Mouse (Mus musculus) granulocyte monocyte progenitor cell, adult 5-6 weeks (primary cell): Measurements from ENCODE around the gene Btn2a2. TPM values are rescaled to one million over a fixed set of nuclear protein-coding genes. Genes with fewer than 3 reads are reported as not detected.

Source experiments
- ATAC-seq: replicated peaks from 2 replicates; pipeline ENCODE4 v1.8.0; 2016; ENCODE audit warnings: mild to moderate bottlenecking, moderate TSS enrichment, inconsistent platforms; ENCODE audit not compliant: poor library complexity, severe bottlenecking
- total RNA-seq, 2 experiments: library from RNA; stranded (forward) in 1 of 2; stranded (reverse) in 1 of 2; fragments of 200-712, 200-1000 nt in 1 of 2; fragments of >200 nt in 1 of 2; fragmentation: Nextera tagmentation in 1 of 2; gene quantifications; 2 replicates each; pipeline ENCODE4 v1.2.3; 2014 to 2017

Btn2a2 gene
- total RNA-seq (2014; fragmentation: Nextera tagmentation) (not detected in 2 replicates), total RNA-seq (2017) (not detected in 2 replicates)

DNA sequence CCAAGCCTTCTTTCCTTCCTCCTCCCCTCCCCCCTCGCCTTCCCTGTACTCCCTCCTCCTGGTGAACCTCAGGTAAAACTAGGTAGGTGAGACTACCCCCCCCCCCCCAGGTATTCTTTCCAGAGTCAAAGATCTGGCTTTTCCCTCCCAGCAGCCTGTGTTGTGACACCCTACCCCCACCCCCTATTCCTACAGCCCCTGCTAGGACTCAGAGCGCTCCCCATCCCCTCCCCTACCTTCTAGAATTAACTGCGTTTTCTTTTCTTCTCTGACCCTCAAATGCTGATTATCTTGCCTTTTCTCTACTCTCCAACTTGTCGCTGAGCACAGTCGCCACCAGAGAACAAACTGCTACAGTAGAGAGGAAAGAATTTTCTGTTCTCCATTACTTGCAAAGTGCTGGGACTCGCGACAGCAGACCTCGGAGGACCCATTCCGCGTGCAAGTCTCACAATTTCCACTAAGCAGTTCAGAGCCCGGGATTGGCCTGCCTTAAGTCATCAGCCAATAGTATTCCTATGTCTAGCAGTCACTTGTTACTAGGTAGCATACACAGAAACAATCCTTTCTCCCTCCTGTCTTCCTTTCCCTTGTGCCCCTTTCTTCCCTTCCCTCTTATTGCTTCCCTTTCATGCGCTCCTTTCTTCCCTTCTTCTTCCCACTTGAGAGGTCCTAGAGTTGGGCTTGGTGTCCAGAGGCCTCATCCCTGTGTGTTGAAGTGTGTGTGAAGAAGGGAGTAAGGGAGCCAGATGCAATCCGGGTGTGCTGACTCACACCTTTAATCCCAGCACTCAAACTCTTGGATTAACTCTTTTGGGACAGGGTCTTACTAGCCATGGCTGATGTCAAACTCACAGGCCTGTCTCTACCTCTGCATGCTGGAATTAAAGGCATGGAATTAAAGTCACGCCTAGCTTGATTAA is at the start of gene Btn2a2:
Gene Btn2a2 (minus strand): TSS at position 458 of the 923 bp plus-strand sequence.
- ATAC-seq: peak; percentile 97

DNA sequence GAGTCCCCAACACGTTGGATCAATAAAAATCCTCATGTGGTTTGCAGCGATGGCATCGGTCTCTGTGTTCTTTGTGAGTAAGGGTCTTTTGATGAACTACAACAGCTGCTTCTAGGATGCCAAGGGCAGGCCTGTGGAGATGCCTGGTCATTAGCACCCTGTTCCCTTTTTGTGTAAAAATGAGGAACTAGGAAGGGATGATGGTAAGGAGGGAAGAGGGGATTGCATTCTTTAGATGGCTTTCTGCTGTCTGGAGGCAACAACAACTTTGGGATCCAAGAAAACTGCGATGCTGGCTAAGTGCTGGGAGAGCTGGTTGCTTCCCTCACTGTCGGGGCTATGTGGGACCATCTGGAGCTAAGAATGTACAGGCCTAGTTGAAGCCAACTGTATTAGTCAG is 49.6 kb upstream of the Btn2a2 start:
- peak; percentile 28 for ATAC-seq

DNA sequence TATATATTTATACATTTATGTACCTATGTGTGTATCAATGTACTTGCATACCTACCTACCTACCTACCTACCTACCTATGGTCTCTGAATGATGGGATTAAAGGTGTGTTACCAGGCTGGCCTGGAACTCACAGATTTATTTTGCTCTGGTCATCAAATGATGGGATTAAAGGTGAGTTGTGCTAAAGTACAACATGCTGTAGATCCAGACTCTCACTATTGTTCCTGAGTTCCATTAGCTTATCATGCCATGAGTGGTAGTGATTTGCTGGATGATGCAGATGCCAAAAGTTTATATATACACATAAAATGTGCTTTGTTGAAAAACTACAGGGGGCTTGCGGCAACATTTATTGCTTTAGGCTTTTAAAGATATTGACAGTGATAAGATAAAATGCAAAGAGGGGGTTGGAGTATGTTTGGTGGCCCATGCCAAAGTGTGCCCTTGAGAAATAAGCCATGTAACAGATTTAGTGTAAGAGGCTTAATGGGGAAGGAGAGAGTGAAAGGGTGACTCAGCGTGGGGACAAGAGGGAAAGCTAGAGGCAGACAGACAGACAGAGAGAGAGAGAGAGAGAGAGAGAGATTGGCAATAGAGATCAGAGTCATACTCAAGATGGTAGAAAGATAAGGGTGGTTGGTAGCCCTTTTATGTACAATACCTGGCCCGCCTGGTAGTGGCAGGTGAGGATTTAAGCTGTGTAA is 48.5 kb upstream of the Btn2a2 start:
- ATAC-seq: no peak

DNA sequence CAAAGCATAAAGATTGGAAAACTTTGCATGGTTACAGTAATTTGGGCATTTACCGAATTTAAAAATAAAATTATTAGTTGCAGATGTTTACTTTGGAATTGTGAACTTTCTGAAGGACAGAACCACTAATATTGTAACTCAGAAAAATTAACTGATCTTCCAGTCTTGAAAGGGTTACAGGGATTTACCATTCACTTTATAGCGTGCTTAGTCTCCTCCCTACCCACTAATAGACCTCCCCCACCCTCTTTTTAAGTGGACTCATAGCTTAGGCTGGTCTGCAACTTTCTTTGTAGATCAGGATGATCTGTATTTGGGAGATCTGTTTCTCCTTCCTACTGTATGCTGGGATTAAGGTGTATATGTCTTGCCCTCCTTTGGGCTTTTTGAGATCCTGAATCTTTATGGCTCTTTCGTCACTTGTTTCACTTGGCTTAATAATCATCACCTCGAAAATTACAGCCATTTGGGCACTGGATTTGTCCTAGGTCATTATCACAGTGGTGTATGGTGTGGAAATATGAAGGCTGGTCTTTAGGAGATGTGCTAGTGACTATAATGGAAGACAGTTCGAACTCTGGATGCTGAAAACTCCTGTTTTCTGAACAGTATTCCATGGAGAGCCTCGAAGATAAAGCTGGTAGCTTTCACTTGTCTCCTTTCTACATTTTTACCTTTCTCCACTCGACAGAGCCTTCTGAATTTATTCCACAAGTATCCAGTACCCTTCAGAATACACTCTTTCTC is 47.6 kb upstream of the Btn2a2 start:
- ATAC-seq: no peak

DNA sequence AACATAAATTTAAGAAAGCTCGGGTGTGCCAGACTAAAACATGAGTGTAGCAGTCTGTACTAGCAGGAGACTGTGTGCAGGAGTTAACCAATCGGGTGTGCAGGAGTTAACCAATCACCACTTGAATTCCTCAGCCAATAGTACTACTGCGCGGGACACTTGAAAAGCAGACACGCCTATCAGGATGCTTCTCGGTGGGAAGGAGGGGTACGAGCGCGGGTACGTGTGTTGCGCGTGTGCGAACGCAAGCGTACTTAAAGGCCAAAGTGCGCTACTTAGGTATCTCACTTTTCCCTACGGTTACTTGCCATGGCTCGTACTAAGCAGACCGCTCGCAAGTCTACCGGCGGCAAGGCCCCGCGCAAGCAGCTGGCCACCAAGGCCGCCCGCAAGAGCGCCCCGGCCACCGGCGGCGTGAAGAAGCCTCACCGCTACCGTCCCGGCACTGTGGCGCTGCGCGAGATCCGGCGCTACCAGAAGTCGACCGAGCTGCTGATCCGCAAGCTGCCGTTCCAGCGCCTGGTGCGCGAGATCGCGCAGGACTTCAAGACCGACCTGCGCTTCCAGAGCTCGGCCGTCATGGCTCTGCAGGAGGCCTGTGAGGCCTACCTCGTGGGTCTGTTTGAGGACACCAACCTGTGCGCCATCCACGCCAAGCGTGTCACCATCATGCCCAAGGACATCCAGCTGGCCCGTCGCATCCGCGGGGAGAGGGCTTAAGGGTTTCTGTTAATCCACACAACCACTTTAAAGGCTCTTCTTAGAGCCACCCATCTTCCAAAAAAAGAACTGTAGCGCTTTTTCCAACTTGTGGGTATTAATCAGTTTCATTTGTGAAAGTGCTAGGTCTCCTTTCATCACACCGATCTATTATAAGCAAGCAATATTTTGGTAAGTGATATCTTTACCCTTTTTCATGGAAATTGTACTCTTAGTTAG is 46.7 kb upstream of the Btn2a2 start, which contains the start of gene Hist1h3g:
Gene Hist1h3g (plus strand): TSS at position 286 of the 939 bp plus-strand sequence.
- peak; percentile 65 for ATAC-seq

DNA sequence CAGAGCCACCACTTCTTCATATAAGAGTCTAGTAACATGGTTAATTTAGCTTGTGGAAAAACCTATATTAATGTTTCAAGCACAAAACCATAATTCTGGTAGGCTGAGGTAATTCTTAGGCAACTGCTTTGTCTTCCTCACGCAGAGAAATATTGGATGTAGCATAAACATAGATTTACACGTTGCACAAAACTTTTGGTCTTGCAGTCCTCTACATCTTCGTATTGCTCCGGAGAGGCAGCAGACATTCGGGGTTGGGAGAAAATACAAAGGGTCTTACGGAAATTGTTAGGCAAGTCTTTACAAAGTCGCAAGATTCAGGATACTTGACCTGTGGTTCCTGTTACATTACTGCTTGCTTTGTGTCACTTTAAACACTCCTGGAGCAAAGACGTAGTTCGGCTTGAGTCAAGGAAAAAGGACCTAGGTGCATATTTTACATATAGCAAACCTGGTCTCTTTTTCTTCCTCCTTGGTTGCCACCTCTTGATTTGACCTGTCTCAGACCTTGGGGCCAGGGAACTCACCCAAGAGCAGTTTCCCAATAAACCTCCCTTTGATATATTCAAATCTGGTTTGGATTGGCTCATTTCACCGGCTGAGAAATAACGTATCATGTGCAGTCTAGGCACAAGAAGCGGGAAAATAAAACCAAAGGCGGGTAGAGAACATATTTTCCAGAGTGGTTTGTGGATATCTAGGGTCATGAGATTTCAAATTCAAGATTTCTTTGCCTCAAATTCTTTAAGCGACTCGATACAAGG is 45.9 kb upstream of the Btn2a2 start:
- peak; percentile 7; the same call in 1 of the 2 replicates for ATAC-seq

DNA sequence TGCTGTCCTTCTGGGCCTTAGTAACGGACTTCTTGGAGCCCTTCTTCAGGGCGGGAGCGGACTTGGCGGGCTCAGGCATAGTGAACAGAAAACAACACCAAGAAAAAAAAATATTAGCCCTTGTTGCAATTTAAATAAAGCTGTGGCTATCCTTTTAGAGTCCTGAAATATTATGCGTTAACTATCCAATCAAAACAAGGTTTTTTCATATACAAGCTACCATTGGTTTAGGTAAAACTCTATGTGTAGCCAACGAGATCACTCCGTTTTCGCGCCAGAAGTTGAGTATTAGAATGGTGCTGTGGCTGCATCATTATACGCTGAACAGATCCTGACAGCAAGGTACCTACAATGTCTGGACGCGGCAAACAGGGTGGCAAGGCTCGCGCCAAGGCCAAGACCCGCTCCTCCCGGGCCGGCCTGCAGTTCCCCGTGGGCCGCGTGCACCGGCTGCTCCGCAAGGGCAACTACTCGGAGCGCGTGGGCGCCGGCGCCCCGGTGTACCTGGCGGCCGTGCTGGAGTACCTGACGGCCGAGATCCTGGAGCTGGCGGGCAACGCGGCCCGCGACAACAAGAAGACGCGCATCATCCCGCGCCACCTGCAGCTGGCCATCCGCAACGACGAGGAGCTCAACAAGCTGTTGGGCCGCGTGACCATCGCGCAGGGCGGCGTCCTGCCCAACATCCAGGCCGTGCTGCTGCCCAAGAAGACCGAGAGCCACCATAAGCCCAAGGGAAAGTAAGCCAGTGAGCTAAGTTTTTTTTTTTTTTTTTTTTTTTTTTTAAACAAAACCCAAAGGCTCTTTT is 45.1 kb upstream of the Btn2a2 start, which contains the start of gene Hist1h2af:
Gene Hist1h2af (plus strand): TSS at position 347 of the 808 bp plus-strand sequence.
- peak; percentile 28 for ATAC-seq

DNA sequence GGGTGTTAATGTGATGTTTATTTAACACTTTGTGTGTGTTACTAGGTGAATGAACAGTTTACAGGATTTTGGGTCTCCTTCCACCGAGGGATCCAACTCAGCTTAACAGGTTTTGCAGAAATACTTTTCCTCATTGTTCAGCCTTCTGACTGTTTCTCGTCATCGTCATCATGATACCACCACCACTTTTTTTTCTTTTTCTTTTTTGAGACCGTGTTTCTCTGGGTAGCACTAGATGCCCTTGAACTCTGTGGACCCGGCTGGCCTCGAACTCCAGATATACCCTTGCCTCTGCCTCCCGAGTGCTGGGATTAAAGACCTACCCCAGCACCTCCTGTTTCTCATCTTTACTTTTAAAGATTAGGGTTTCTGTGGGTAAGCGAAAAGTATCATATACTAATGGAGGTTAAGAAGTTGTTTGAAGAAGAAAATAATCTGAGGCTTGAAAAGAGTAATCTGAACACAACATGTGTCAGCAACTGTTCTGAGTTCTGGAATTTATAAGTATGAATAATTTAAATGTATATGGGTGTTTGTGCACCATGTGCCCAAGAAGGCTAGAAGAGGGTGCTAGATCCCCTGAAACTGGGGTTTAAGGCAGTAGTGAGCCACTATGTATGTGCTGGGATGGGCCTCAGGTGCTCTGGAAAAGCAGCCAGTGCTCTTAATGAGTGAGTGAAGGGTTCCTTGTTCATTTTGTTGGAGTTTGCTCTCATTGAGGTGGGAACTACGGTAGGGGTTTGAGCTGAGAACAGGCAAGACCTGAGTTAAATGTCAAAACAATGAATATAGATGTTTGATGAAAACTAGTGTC is 43.8 kb upstream of the Btn2a2 start:
- ATAC-seq: no peak

DNA sequence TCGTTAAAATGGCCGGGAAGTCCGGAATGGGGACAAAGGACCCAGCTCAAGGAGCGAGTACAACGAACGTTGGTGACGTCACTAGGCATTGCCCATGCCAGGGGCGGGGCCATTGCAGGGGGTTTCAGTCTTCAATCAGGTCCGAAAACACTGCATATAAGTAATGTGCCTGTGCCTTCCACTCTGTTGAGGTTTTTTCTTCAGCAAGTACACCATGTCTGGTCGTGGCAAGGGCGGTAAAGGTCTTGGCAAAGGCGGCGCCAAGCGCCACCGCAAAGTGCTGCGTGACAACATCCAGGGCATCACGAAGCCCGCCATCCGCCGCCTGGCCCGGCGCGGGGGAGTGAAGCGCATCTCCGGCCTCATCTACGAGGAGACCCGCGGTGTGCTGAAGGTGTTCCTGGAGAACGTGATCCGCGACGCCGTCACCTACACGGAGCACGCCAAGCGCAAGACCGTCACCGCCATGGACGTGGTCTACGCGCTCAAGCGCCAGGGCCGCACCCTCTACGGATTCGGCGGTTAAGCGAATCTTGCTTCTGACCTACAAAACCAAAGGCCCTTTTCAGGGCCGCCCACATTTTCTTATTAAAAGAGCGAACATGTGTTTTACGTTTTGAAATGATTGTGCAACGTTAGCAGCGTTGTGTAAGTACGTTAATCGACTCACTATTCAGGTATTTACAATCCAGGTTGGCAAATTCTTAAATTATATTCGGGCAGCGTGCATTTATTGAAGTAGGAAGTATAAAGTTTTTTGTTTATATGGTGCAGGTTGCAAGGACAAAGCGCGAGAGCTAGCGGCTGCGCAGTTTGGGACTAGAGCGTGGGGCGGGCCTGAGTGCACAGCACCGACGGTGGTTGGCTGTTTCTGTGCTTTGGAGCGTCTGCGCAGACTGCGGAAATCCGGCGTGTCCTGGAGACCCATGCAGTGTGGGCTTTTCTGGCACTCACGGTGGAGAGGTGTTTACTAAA is 42.5 kb upstream of the Btn2a2 start, which contains the start of gene Hist1h4h:
Gene Hist1h4h (plus strand): TSS at position 150 of the 975 bp plus-strand sequence.
- peak; percentile 62 for ATAC-seq

DNA sequence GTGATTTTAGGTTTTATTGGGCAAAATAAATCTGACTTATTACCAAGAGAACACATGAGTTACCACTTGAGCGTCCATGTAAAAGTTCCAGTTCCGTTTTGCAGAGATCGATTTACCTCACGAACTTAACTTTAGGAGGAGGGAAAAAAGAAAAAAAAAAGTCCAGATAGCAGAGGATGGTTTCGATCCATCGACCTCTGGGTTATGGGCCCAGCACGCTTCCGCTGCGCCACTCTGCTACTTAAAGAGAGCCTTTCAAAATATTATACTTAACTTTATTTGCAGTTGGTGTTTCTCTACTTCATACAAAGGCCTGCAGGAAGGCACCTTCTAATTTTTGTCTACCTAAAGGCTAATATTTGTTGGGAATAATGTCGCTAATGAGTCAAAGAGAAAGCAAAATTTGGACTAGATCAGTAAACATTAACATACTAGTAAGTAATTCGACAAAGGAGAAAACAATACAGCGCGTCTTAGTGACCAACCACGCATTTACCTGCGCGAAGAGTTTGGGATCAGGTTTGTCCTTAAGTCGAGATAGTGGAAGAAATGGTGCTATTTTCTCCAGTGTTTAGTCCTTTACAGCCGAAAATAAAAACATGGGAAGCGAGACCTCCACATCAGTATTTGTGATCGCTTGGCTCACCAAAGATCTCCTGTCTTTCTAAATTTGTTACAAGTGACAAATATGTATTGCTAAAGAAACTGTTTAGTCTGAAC is 41.7 kb upstream of the Btn2a2 start:
- no peak for ATAC-seq

DNA sequence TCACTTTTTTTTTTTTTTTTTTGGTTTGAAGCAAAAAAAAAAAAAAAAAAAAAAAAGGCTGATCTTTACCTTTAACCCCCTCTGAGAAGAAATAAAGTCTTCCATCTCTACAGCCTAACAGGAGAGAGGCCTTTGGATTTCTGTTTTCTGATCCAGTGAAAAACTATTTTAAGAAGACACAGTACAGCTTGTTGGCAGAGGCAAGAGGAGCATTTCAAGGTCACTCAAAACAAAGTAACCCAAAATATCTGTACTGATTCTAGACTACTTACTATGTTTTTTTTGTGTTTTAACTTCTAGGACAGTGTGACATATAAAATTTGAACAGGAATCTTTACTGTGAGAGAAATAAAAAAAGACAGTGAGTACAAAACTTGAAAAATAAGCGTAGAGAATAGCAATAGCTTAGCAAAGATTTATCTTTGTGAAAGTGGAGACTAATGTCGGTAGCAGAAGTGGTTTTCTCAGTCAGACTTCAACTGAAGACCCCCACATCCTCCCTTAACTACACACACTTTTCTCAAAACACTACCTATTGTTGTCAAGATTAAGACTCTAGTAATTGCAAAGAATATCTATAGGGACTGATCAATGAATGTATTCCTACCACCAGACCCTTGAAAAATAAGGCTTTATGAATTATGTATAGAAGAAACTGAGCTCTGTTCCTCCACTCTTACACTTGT is 41.0 kb upstream of the Btn2a2 start:
- ATAC-seq: no peak

DNA sequence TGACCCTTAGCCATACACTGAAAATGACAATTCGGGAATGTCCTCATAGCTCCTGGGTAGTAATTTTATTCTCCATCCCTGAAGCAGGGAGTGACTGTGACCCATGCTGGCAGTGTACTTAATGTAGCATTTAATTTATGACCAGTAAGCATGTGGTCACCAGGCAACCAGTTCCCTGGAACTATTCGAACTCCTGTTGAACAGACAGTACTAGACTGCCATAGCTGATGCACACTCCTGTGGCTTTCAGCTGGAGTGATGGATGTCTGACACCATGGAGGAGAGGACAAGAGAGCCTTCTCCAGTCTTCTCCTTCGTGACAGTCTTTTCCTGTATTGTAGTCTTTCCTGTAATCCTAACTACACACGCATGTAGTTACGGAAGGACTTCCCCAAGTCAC is 40.3 kb upstream of the Btn2a2 start:
- no peak for ATAC-seq

DNA sequence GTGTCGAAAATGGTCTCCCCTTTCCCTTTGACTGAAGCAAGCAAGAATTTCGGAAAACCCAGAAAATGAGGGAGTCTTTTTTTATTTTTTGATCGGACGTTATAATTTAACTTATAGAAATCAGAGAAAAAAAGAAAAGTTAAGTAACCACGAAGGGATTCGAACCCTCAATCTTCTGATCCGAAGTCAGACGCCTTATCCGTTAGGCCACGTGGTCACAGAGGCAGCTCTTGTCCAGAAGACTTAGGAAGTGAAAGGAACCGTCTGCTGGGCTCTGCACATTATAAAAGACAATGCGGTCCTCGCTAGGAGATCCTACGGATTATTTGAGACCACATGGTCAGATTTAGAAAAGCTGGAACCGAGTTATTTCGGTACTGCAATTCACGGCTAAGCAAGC is 37.7 kb upstream of the Btn2a2 start:
- ATAC-seq: peak; percentile 35

DNA sequence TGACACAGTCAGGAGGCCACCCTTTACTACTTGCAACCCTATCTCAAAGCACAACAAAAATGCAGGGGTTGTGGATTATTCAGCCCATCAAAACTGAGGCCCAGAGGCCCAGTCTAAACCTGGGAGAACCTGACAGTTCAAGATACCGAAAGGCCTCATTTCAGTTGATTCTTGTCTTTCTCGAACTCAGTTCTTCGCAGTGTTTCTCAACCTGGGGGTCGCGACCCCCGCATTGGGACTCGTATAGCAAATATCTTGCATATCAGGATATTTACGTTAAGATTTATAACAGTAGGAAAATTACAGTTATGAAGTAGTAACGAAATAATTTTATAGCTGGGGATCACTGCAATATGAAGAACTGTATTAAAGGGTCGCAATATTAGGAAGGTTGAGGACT is 37.2 kb upstream of the Btn2a2 start:
- no peak for ATAC-seq
